Mouse (Mus musculus): ENCODE results near the gene Axin1. TPM values are rescaled to one million over a fixed set of nuclear protein-coding genes. Genes with fewer than 3 reads are reported as not detected.
"Not testable (repeated sequence)": the region's sequence is repeated elsewhere in the genome, so short reads cannot be mapped to it uniquely, and the experiment has no call there.

Gene Axin1
- polyA plus RNA-seq (2014; fragmentation: Nextera tagmentation; extraction: Ambion mirVana), result 10.5 and 12.9 TPM in 2 replicates

GRCm38 (mm10) chr17:26138239-26138836 is at the start of gene Axin1:
Axin1 (plus strand) TSS chr17:26138688.
- Histone ChIP-seq H3K4me1 (ENCODE audit: control insufficient read depth, insufficient read depth, low read length) (peaks cover 13% of the 10 kb centered on the region; the same call in 1 of the 2 replicates), H3K9me3 (ENCODE audit: control insufficient read depth, low read depth, low read length) (no peaks in the 10 kb centered on the region), H3K4me3 (ENCODE audit: low read depth, low read length) (peak within 1 kb of the TSS; percentile 79), H3K27me3 (ENCODE audit: control insufficient read depth, insufficient read depth, low read length) (no peaks in the 10 kb centered on the region), H3K9ac (replicated peaks; ENCODE audit: low read depth, low read length) (peak within 1 kb of the TSS; percentile 97), H3K4me2 (replicated peaks; ENCODE audit: low read depth, low read length) (peak within 1 kb of the TSS; percentile 81), H3K27ac (ENCODE audit: low read length) (peak within 1 kb of the TSS; percentile 91), H3K36me3 (ENCODE audit: control insufficient read depth, insufficient read depth, low read length) (peaks cover 7% of the 10 kb centered on the region)
- WGBS, result 1% methylated on average over 42 of the region's 42 CpGs
- peak; percentile 98 for ATAC-seq (ENCODE audit: insufficient number of reproducible peaks, insufficient read depth, low FRiP score, low read depth)

DNA sequence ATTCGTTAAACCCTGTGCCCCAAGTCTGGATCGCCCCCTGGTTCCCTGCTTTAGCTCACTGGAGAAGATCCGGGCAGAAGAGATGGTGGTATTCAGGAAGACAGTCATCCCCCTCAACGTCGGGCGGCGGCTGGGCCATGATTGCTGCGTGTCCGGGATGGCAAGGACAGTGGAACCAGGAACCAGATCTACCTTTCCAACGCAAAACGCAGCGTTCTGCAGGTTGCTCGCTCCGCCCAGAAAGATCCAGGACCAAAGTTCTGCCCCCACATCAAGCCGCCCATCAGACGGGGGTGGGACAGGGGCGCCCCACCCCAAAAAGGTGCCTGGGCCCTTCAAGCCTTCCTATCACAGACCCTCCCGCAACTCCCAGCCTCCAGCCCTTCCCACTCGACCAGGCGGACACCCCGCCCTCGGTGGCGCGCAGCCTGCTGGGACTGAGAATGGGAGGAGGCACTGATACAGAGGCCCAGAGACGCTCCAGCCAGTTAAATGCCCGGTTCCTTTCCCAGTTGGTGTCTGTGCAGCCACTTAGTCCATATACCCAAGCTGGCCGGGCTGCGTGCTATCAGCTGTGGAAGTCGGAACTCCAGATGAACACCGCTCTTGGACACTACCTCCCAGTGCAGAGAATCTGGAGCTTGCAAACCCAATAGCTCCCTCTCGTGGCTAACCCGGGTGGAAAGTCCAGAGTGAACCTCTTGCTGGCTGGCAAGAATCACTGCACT is 48.4 kb upstream of the Axin1 start, which contains the start of gene Decr2:
Gene Decr2 (minus strand): TSS at position 433 of the 728 bp plus-strand sequence.
- Histone ChIP-seq H3K36me3 (ENCODE audit: control insufficient read depth, insufficient read depth, low read length) (no peaks in the 10 kb centered on the region), H3K27me3 (ENCODE audit: control insufficient read depth, insufficient read depth, low read length) (no peaks in the 10 kb centered on the region), H3K9me3 (ENCODE audit: control insufficient read depth, low read depth, low read length) (no peaks in the 10 kb centered on the region), H3K27ac (ENCODE audit: low read length) (peak within 1 kb of the TSS; percentile 80), H3K4me2 (replicated peaks; ENCODE audit: low read depth, low read length) (peak within 1 kb of the TSS; percentile 82), H3K9ac (replicated peaks; ENCODE audit: low read depth, low read length) (peak within 1 kb of the TSS; percentile 60), H3K4me1 (ENCODE audit: control insufficient read depth, insufficient read depth, low read length) (peaks cover 11% of the 10 kb centered on the region; the same call in 1 of the 2 replicates), H3K4me3 (ENCODE audit: low read depth, low read length) (peak within 1 kb of the TSS; percentile 49)
- under 1% methylated on average over 31 of the region's 32 CpGs for WGBS
- ATAC-seq (ENCODE audit: insufficient number of reproducible peaks, insufficient read depth, low FRiP score, low read depth), result peak; percentile 93

GRCm38 (mm10) chr17:26094531-26095110 is 43.9 kb upstream of the Axin1 start:
- ATAC-seq (ENCODE audit: insufficient number of reproducible peaks, insufficient read depth, low FRiP score, low read depth), result no peak
- H3K36me3 ChIP-seq (ENCODE audit: control insufficient read depth, insufficient read depth, low read length), result no peaks in the 10 kb centered on the region
- H3K27me3 ChIP-seq (ENCODE audit: control insufficient read depth, insufficient read depth, low read length), result no peaks in the 10 kb centered on the region
- H3K27ac ChIP-seq (ENCODE audit: low read length), result peak overlapping the region; percentile 69
- H3K9ac ChIP-seq (replicated peaks; ENCODE audit: low read depth, low read length), result peak overlapping the region; percentile 80
- peak overlapping the region; percentile 73 for H3K4me2 ChIP-seq (replicated peaks; ENCODE audit: low read depth, low read length)
- no peaks in the 10 kb centered on the region for H3K9me3 ChIP-seq (ENCODE audit: control insufficient read depth, low read depth, low read length)
- WGBS, result 23% methylated on average over 9 of the region's 9 CpGs
- H3K4me3 ChIP-seq (ENCODE audit: low read depth, low read length), result peak overlapping the region; percentile 63
- 0 out of 2 replicates have a peak, but pooled peaks cover 8% of the 10 kb centered on the region for H3K4me1 ChIP-seq (ENCODE audit: control insufficient read depth, insufficient read depth, low read length)

DNA sequence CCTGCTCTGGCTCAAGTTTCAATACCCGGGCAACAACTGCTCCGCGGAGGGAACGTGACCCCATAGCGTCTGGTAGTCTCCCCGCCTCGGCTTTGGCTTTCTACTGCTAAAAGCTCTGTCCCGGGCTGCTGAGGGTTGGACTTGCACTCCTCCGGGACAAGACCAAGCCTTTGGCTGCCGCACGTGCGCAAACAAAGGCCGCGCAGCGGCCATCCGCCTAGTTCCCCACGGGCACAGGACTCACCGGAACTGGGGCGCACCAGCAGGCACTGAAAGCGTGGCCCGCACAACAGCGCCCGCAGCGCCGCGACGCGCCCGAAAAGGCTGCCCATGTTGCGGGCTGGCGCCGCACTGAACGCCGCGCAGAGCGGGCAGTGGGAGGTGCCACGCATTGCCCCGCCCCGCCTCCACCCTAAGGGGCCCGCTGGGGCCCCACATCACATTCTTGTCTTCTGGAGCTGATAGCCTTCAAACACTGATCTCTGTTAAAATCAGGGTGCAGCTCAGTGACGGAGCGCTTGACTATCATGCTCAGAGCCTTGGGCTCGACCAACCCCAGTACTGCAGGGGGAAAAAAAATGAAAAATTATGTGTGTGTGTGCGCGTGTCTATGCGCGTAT is 43.3 kb upstream of the Axin1 start, which contains the start of gene Nme4:
Gene Nme4 (minus strand): TSS at position 482 of the 620 bp plus-strand sequence.
- no peaks in the 10 kb centered on the region for H3K27me3 ChIP-seq (ENCODE audit: control insufficient read depth, insufficient read depth, low read length)
- H3K4me1 ChIP-seq (ENCODE audit: control insufficient read depth, insufficient read depth, low read length), result 0 out of 2 replicates have a peak, but pooled peaks cover 8% of the 10 kb centered on the region
- peak within 1 kb of the TSS; percentile 69 for H3K27ac ChIP-seq (ENCODE audit: low read length)
- ATAC-seq (ENCODE audit: insufficient number of reproducible peaks, insufficient read depth, low FRiP score, low read depth), result peak; percentile 66; the same call in 1 of the 2 replicates
- peak within 1 kb of the TSS; percentile 80 for H3K9ac ChIP-seq (replicated peaks; ENCODE audit: low read depth, low read length)
- WGBS, result 2% methylated on average over 47 of the region's 47 CpGs
- H3K4me2 ChIP-seq (replicated peaks; ENCODE audit: low read depth, low read length), result peak within 1 kb of the TSS; percentile 73
- no peaks in the 10 kb centered on the region for H3K36me3 ChIP-seq (ENCODE audit: control insufficient read depth, insufficient read depth, low read length)
- H3K9me3 ChIP-seq (ENCODE audit: control insufficient read depth, low read depth, low read length), result no peaks in the 10 kb centered on the region
- peak within 1 kb of the TSS; percentile 63 for H3K4me3 ChIP-seq (ENCODE audit: low read depth, low read length)

DNA sequence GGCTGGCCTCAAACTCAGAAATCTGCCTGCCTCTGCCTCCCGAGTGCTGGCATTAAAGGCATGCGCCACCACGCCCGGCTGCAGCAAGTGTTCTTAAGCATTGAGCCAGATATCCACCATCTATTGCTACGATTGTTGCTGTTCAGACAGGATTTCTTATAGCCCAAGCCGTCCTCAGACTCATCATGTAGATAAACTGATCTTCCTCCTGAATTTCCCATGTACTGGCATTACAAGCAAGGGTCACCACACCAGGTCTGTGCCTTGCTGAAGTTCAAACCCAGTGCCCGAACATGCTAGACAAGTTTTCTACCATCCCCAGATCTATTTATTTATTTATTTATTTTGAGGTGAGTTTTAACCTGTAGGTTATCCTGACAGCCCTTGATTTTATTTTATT is 40.0 kb upstream of the Axin1 start:
- Histone ChIP-seq H3K4me1 (ENCODE audit: control insufficient read depth, insufficient read depth, low read length) (0 out of 2 replicates have a peak, but pooled peaks cover 8% of the 10 kb centered on the region), H3K27me3 (ENCODE audit: control insufficient read depth, insufficient read depth, low read length) (no peaks in the 10 kb centered on the region), H3K4me3 (ENCODE audit: low read depth, low read length) (no peak overlapping the region), H3K9ac (replicated peaks; ENCODE audit: low read depth, low read length) (no peak overlapping the region), H3K27ac (ENCODE audit: low read length) (no peak overlapping the region), H3K36me3 (ENCODE audit: control insufficient read depth, insufficient read depth, low read length) (no peaks in the 10 kb centered on the region), H3K4me2 (replicated peaks; ENCODE audit: low read depth, low read length) (no peak overlapping the region), H3K9me3 (ENCODE audit: control insufficient read depth, low read depth, low read length) (no peaks in the 10 kb centered on the region)
- ATAC-seq (ENCODE audit: insufficient number of reproducible peaks, insufficient read depth, low FRiP score, low read depth), result no peak
- 89% methylated on average over 7 of the region's 7 CpGs for WGBS

- H3K36me3 ChIP-seq (ENCODE audit: control insufficient read depth, insufficient read depth, low read length); H3K4me2 ChIP-seq (replicated peaks; ENCODE audit: low read depth, low read length); H3K9me3 ChIP-seq (ENCODE audit: control insufficient read depth, low read depth, low read length); H3K27me3 ChIP-seq (ENCODE audit: control insufficient read depth, insufficient read depth, low read length); ATAC-seq (ENCODE audit: insufficient number of reproducible peaks, insufficient read depth, low FRiP score, low read depth); H3K4me3 ChIP-seq (ENCODE audit: low read depth, low read length); H3K9ac ChIP-seq (replicated peaks; ENCODE audit: low read depth, low read length); H3K27ac ChIP-seq (ENCODE audit: low read length); H3K4me1 ChIP-seq (ENCODE audit: control insufficient read depth, insufficient read depth, low read length): not testable (repeated sequence)
- 65% methylated on average over 3 of the region's 3 CpGs for WGBS
These were observed 39.2 kb upstream of the Axin1 start for GRCm38 (mm10) chr17:26099316-26099715.

- Histone ChIP-seq H3K4me1 (ENCODE audit: control insufficient read depth, insufficient read depth, low read length) (no peaks in the 10 kb centered on the region), H3K27me3 (ENCODE audit: control insufficient read depth, insufficient read depth, low read length) (no peaks in the 10 kb centered on the region), H3K27ac (ENCODE audit: low read length) (no peak overlapping the region), H3K9ac (replicated peaks; ENCODE audit: low read depth, low read length) (no peak overlapping the region), H3K4me2 (replicated peaks; ENCODE audit: low read depth, low read length) (no peak overlapping the region), H3K9me3 (ENCODE audit: control insufficient read depth, low read depth, low read length) (no peaks in the 10 kb centered on the region), H3K4me3 (ENCODE audit: low read depth, low read length) (no peak overlapping the region), H3K36me3 (ENCODE audit: control insufficient read depth, insufficient read depth, low read length) (no peaks in the 10 kb centered on the region)
- ATAC-seq (ENCODE audit: insufficient number of reproducible peaks, insufficient read depth, low FRiP score, low read depth), result no peak
- 42% methylated on average over 2 of the region's 2 CpGs for WGBS
These were observed 38.3 kb upstream of the Axin1 start for GRCm38 (mm10) chr17:26100166-26100565.

DNA sequence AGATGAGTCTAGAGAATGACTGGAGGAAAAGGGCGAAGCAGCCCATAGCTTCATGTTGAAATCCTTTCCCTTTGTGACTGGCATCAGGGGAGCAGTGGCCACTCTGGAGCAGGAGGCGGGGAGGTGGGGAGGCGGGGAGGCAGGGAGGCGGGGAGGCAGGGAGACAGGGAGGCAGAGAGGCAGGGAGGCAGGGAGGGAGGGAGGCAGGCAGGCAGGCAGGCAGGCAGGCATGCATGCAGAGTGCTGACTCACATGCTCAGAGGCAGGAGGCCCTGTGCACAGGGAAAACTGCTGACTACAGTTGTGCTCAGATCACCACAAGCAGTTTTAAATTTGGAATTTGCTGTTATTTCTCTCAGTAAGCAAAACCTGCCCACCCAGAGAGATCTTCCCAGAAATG is 37.0 kb upstream of the Axin1 start:
- Histone ChIP-seq H3K27ac (ENCODE audit: low read length) (no peak overlapping the region), H3K4me2 (replicated peaks; ENCODE audit: low read depth, low read length) (no peak overlapping the region), H3K4me3 (ENCODE audit: low read depth, low read length) (no peak overlapping the region), H3K36me3 (ENCODE audit: control insufficient read depth, insufficient read depth, low read length) (no peaks in the 10 kb centered on the region), H3K27me3 (ENCODE audit: control insufficient read depth, insufficient read depth, low read length) (no peaks in the 10 kb centered on the region), H3K9me3 (ENCODE audit: control insufficient read depth, low read depth, low read length) (no peaks in the 10 kb centered on the region), H3K9ac (replicated peaks; ENCODE audit: low read depth, low read length) (no peak overlapping the region), H3K4me1 (ENCODE audit: control insufficient read depth, insufficient read depth, low read length) (no peaks in the 10 kb centered on the region)
- WGBS, result 49% methylated on average over 4 of the region's 4 CpGs
- no peak for ATAC-seq (ENCODE audit: insufficient number of reproducible peaks, insufficient read depth, low FRiP score, low read depth)
